Mouse (Mus musculus) layer of hippocampus, postnatal 10 days (tissue): ENCODE measurements around the gene Tspan17. TPM values are rescaled to one million over a fixed set of nuclear protein-coding genes. Genes with fewer than 3 reads are reported as not detected.

Experiments
- total RNA-seq, 2 experiments: library from RNA; stranded (reverse); gene quantifications; 2 replicates each; pipeline ENCODE4 v1.2.3; 2021

Gene Tspan17
- total RNA-seq, 2 experiments from 2014 or later, result 85.6 to 92.1 TPM

Other genes starting within 250 kb of the Tspan17 start
- 100 to 1,000 TPM; 165 to 183 TPM for gene 4833439L19Rik, start 223.9 kb upstream of the Tspan17 start, total RNA-seq
- gene Arl10, start 214.4 kb upstream of the Tspan17 start, total RNA-seq, result 10 to 100 TPM; 49.6 to 49.9 TPM
- 10 to 100 TPM; 34.2 to 36.6 TPM for gene Nop16, start 199.3 kb upstream of the Tspan17 start, total RNA-seq
- 100 to 1,000 TPM; 168 to 177 TPM for gene Higd2a, start 199.2 kb upstream of the Tspan17 start, total RNA-seq
- gene Cltb, start 178.0 kb upstream of the Tspan17 start, total RNA-seq, result 100 to 1,000 TPM; 308 to 332 TPM
- 10 to 100 TPM; 48.3 to 52.7 TPM for gene Faf2, start 167.6 kb upstream of the Tspan17 start, total RNA-seq
- 100 to 1,000 TPM in 1 of 2 experiments, 10 to 100 TPM in 1; 95.0 to 114 TPM for gene Rnf44, start 95.5 kb upstream of the Tspan17 start, total RNA-seq
- under 1 TPM; 0.16 to 0.20 TPM for gene Cdhr2, start 87.9 kb upstream of the Tspan17 start, total RNA-seq
- 100 to 1,000 TPM; 204 TPM for gene Gprin1, start 39.5 kb upstream of the Tspan17 start, total RNA-seq
- 100 to 1,000 TPM; 503 to 525 TPM for gene Sncb, start 22.8 kb upstream of the Tspan17 start, total RNA-seq
- gene Eif4e1b, start 5.4 kb upstream of the Tspan17 start, total RNA-seq, result not detected
- gene Unc5a, start 160.0 kb downstream of the Tspan17 start, total RNA-seq, result 10 to 100 TPM; 89.8 to 92.8 TPM
- gene Hk3, start 232.0 kb downstream of the Tspan17 start, total RNA-seq, result 1 to 10 TPM; 1.7 to 2.6 TPM